Mouse (Mus musculus) intestine, embryonic 15.5 days (tissue): ENCODE measurements around the gene 1700003E16Rik. TPM values are rescaled to one million over a fixed set of nuclear protein-coding genes. Genes with fewer than 3 reads are reported as not detected.
"Not testable (repeated sequence)": the region's sequence is repeated elsewhere in the genome, so short reads cannot be mapped to it uniquely, and the experiment has no call there.

ENCODE experiments used
- ATAC-seq: fragments of 200-750 bp; cut with Nextera tagmentation; 2 replicates; pipeline ENCODE4 v1.8.0; 2017; ENCODE audit warnings: moderate TSS enrichment, moderate library complexity
- H3K27ac ChIP-seq: fragments of 300-500 bp; sonication (generic); 2 replicates; pipeline ENCODE4 v1.5.1; 2015; ENCODE audit warnings: mild to moderate bottlenecking, inconsistent platforms
- H3K27me3 ChIP-seq: fragments of 300-500 bp; sonication (generic); replicated peaks from 2 replicates; pipeline ENCODE4 v1.6.1; 2015; ENCODE audit warnings: inconsistent platforms
- H3K36me3 ChIP-seq: fragments of 300-500 bp; sonication (generic); 2 replicates; pipeline ENCODE4 v1.6.1; 2015; ENCODE audit warnings: inconsistent platforms
- H3K4me1 ChIP-seq: fragments of 300-500 bp; sonication (generic); replicated peaks from 2 replicates; pipeline ENCODE4 v1.6.1; 2015; ENCODE audit warnings: inconsistent platforms
- H3K4me2 ChIP-seq: fragments of 300-500 bp; sonication (generic); replicated peaks from 2 replicates; pipeline ENCODE4 v1.6.1; 2015; ENCODE audit warnings: mild to moderate bottlenecking, inconsistent platforms
- H3K4me3 ChIP-seq: fragments of 300-500 bp; sonication (generic); replicated peaks from 2 replicates; pipeline ENCODE4 v1.5.1; 2015; ENCODE audit warnings: inconsistent platforms
- H3K9ac ChIP-seq: fragments of 300-500 bp; sonication (generic); 2 replicates; pipeline ENCODE4 v1.6.1; 2015; ENCODE audit warnings: inconsistent platforms
- H3K9me3 ChIP-seq: fragments of 300-500 bp; sonication (generic); 2 replicates; pipeline ENCODE4 v1.6.1; 2016; ENCODE audit warnings: inconsistent platforms
- WGBS: fragments of 180-500 bp; shearing (Covaris S2); methylation state at CpG from one replicate; pipeline ENCODE4 v1.1.7; 2015; 5-methylcytosine and 5-hydroxymethylcytosine counted together
- polyA plus RNA-seq: library from polyadenylated mRNA; unstranded; fragments of >200 nt; fragmentation: Nextera tagmentation; extraction: Ambion mirVana; gene quantifications from 2 replicates; pipeline ENCODE4 v1.2.1, GENCODE M21; 2015

The 1700003E16Rik gene
- polyA plus RNA-seq, 1 experiment from 2014 or later = 1.4 TPM

GRCm38 (mm10) chr6:83145805-83146204 is 10.4 kb upstream of the 1700003E16Rik start:
- peaks cover 12% of the 10 kb centered on the region for H3K4me1 ChIP-seq
- H3K36me3 ChIP-seq = peaks cover 19% of the 10 kb centered on the region; the same call in 1 of the 2 replicates
- ATAC-seq = no peak
- no peak overlapping the region for H3K4me3 ChIP-seq
- 63% methylated on average over 9 of the region's 9 CpGs for WGBS
- H3K27me3 ChIP-seq = no peaks in the 10 kb centered on the region
- no peak overlapping the region for H3K27ac ChIP-seq
- no peaks in the 10 kb centered on the region for H3K9me3 ChIP-seq
- no peak overlapping the region for H3K4me2 ChIP-seq
- no peak overlapping the region for H3K9ac ChIP-seq

GRCm38 (mm10) chr6:83147280-83147679 is 8.9 kb upstream of the 1700003E16Rik start:
- Histone ChIP-seq H3K4me3 (no peak overlapping the region), H3K36me3 (peaks cover 24% of the 10 kb centered on the region; the same call in 1 of the 2 replicates), H3K4me2 (no peak overlapping the region), H3K27ac (no peak overlapping the region), H3K27me3 (no peaks in the 10 kb centered on the region), H3K9ac (no peak overlapping the region), H3K9me3 (no peaks in the 10 kb centered on the region), H3K4me1 (peaks cover 3% of the 10 kb centered on the region)
- WGBS = 68% methylated on average over 7 of the region's 7 CpGs
- no peak for ATAC-seq

GRCm38 (mm10) chr6:83151721-83152120 is 4.5 kb upstream of the 1700003E16Rik start:
- H3K4me1 ChIP-seq = peaks cover 5% of the 10 kb centered on the region
- H3K9me3 ChIP-seq = no peaks in the 10 kb centered on the region
- no peak overlapping the region for H3K27ac ChIP-seq
- H3K4me2 ChIP-seq = no peak overlapping the region
- WGBS = 46% methylated on average over 8 of the region's 8 CpGs
- H3K9ac ChIP-seq = no peak overlapping the region
- H3K4me3 ChIP-seq = no peak overlapping the region
- ATAC-seq = no peak
- H3K36me3 ChIP-seq = peaks cover 24% of the 10 kb centered on the region; the same call in 1 of the 2 replicates
- H3K27me3 ChIP-seq = no peaks in the 10 kb centered on the region

GRCm38 (mm10) chr6:83153038-83153437 is 3.2 kb upstream of the 1700003E16Rik start:
- H3K27me3 ChIP-seq = no peaks in the 10 kb centered on the region
- WGBS = 85% methylated on average over 12 of the region's 12 CpGs
- peaks cover 14% of the 10 kb centered on the region; the same call in 1 of the 2 replicates for H3K36me3 ChIP-seq
- H3K4me3 ChIP-seq = no peak overlapping the region
- no peaks in the 10 kb centered on the region for H3K9me3 ChIP-seq
- H3K4me1 ChIP-seq = peaks cover 5% of the 10 kb centered on the region
- ATAC-seq = 0 out of 2 replicates have a peak, but pooled peaks have one; percentile 11
- no peak overlapping the region for H3K9ac ChIP-seq
- no peak overlapping the region for H3K4me2 ChIP-seq
- H3K27ac ChIP-seq = no peak overlapping the region

- H3K4me3 ChIP-seq = no peak overlapping the region
- no peak overlapping the region for H3K27ac ChIP-seq
- no peaks in the 10 kb centered on the region for H3K27me3 ChIP-seq
- 69% methylated on average over 5 of the region's 5 CpGs for WGBS
- H3K9ac ChIP-seq = no peak overlapping the region
- H3K9me3 ChIP-seq = no peaks in the 10 kb centered on the region
- no peak overlapping the region for H3K4me2 ChIP-seq
- ATAC-seq = peak; percentile 60
- H3K36me3 ChIP-seq = peaks cover 14% of the 10 kb centered on the region; the same call in 1 of the 2 replicates
- H3K4me1 ChIP-seq = peaks cover 5% of the 10 kb centered on the region
These were observed 2.7 kb upstream of the 1700003E16Rik start for GRCm38 (mm10) chr6:83153485-83153884.

GRCm38 (mm10) chr6:83155552-83156238 is 509 bp upstream of the 1700003E16Rik start:
- H3K9ac ChIP-seq = peak overlapping the region; percentile 20
- H3K27me3 ChIP-seq = peaks cover 3% of the 10 kb centered on the region
- H3K4me1 ChIP-seq = peaks cover 5% of the 10 kb centered on the region
- H3K27ac ChIP-seq = no peak overlapping the region
- peaks cover 5% of the 10 kb centered on the region; the same call in 1 of the 2 replicates for H3K36me3 ChIP-seq
- peak overlapping the region; percentile 75 for H3K4me2 ChIP-seq
- H3K4me3 ChIP-seq = peak overlapping the region; percentile 50
- H3K9me3 ChIP-seq = no peaks in the 10 kb centered on the region
- peak; percentile 23 for ATAC-seq
- WGBS = 9% methylated on average over 23 of the region's 23 CpGs

GRCm38 (mm10) chr6:83159456-83159855 is 3.3 kb downstream of the 1700003E16Rik start:
- not testable (repeated sequence) for H3K27ac ChIP-seq

GRCm38 (mm10) chr6:83161442-83161841 is 5.2 kb downstream of the 1700003E16Rik start:
- no peak overlapping the region for H3K27ac ChIP-seq
- H3K4me2 ChIP-seq = peak overlapping the region; percentile 92
- peak overlapping the region; percentile 48 for H3K9ac ChIP-seq
- H3K36me3 ChIP-seq = no peaks in the 10 kb centered on the region
- ATAC-seq = no peak
- peak overlapping the region; percentile 38 for H3K4me3 ChIP-seq
- WGBS = 12% methylated on average over 19 of the region's 19 CpGs
- H3K9me3 ChIP-seq = no peaks in the 10 kb centered on the region
- H3K27me3 ChIP-seq = peaks cover 23% of the 10 kb centered on the region
- peaks cover 21% of the 10 kb centered on the region for H3K4me1 ChIP-seq

More at GRCm38 (mm10) chr6:83159456-83159855, 3.3 kb downstream of the 1700003E16Rik start:
- H3K9ac ChIP-seq, H3K9me3 ChIP-seq, H3K4me2 ChIP-seq, H3K4me3 ChIP-seq, H3K36me3 ChIP-seq, ATAC-seq: not testable (repeated sequence)
- peaks cover 23% of the 10 kb centered on the region for H3K27me3 ChIP-seq
- peaks cover 22% of the 10 kb centered on the region for H3K4me1 ChIP-seq
- 22% methylated on average over 3 of the region's 3 CpGs for whole genome bisulfite sequencing

- Histone ChIP-seq H3K27me3 (peaks cover 23% of the 10 kb centered on the region), H3K27ac (no peak overlapping the region), H3K4me3 (peak overlapping the region; percentile 38), H3K4me2 (peak overlapping the region; percentile 92), H3K9me3 (no peaks in the 10 kb centered on the region), H3K36me3 (no peaks in the 10 kb centered on the region), H3K4me1 (peaks cover 20% of the 10 kb centered on the region; the same call in 1 of the 2 replicates), H3K9ac (peak overlapping the region; percentile 48)
- WGBS = under 1% methylated on average over 49 of the region's 49 CpGs
- peak; percentile 44 for ATAC-seq
These were observed 5.9 kb downstream of the 1700003E16Rik start for GRCm38 (mm10) chr6:83161921-83162641.

GRCm38 (mm10) chr6:83162701-83163100 is 6.5 kb downstream of the 1700003E16Rik start:
- Histone ChIP-seq H3K4me3 (peak overlapping the region; percentile 38), H3K27me3 (peaks cover 23% of the 10 kb centered on the region), H3K4me1 (peaks cover 20% of the 10 kb centered on the region; the same call in 1 of the 2 replicates), H3K4me2 (peak overlapping the region; percentile 92), H3K36me3 (no peaks in the 10 kb centered on the region), H3K27ac (no peak overlapping the region), H3K9ac (peak overlapping the region; percentile 48), H3K9me3 (no peaks in the 10 kb centered on the region)
- WGBS = 3% methylated on average over 8 of the region's 8 CpGs
- ATAC-seq = peak; percentile 15

GRCm38 (mm10) chr6:83165026-83165606 is 8.9 kb downstream of the 1700003E16Rik start:
- H3K27ac ChIP-seq = 0 out of 2 replicates have a peak overlapping the region, but pooled peaks have one; percentile 78
- peak; percentile 26 for ATAC-seq
- H3K9me3 ChIP-seq = no peaks in the 10 kb centered on the region
- H3K9ac ChIP-seq = peak overlapping the region; percentile 95
- peaks cover 23% of the 10 kb centered on the region for H3K27me3 ChIP-seq
- peak overlapping the region; percentile 68 for H3K4me2 ChIP-seq
- H3K4me3 ChIP-seq = peak overlapping the region; percentile 91
- H3K36me3 ChIP-seq = no peaks in the 10 kb centered on the region
- 4% methylated on average over 6 of the region's 6 CpGs for WGBS
- H3K4me1 ChIP-seq = peaks cover 24% of the 10 kb centered on the region
